Mouse (Mus musculus) lung, postnatal 36 days (tissue): ENCODE data around the gene Aurkaip1.

Experiments used
- DNase-seq: peaks from one replicate; pipeline ENCODE4 v3.0.0; 2022; ENCODE audit warnings: mixed read lengths

Aurkaip1 gene

DNA sequence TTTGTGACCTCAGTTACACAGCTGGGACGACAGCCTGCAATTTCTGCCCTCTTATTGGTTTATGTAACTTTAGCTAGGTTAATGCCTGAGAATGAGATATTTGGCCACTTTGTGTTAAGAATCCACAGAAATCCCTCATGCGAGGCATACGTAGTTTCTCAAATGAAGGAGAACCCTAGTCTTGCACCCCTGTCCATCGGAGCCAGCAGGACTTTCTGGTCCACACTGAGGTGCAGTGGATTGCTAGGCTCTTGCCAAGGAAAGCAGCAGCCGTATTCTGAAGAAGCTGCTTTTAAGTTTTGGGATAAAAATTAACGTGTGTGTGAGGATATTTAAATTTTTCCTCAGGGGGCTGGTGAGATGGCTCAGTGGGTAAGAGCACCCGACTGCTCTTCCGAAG lies 476 bp upstream of the Aurkaip1 start:
- DNase-seq = no peak

- peak; percentile 31 for DNase-seq
These were observed 759 bp downstream of the Aurkaip1 start for GRCm38 (mm10) chr4:155831831-155832230.

- DNase-seq = no peak
These were observed 1.2 kb downstream of the Aurkaip1 start for GRCm38 (mm10) chr4:155832321-155832720.

- DNase-seq = peak; percentile 26
These were observed 2.2 kb downstream of the Aurkaip1 start for GRCm38 (mm10) chr4:155833234-155833633.

GRCm38 (mm10) chr4:155833836-155834235 lies 2.8 kb downstream of the Aurkaip1 start:
- DNase-seq = peak; percentile 91

- DNase-seq = peak; percentile 76
These were observed 6.4 kb downstream of the Aurkaip1 start for GRCm38 (mm10) chr4:155837404-155838010.

DNA sequence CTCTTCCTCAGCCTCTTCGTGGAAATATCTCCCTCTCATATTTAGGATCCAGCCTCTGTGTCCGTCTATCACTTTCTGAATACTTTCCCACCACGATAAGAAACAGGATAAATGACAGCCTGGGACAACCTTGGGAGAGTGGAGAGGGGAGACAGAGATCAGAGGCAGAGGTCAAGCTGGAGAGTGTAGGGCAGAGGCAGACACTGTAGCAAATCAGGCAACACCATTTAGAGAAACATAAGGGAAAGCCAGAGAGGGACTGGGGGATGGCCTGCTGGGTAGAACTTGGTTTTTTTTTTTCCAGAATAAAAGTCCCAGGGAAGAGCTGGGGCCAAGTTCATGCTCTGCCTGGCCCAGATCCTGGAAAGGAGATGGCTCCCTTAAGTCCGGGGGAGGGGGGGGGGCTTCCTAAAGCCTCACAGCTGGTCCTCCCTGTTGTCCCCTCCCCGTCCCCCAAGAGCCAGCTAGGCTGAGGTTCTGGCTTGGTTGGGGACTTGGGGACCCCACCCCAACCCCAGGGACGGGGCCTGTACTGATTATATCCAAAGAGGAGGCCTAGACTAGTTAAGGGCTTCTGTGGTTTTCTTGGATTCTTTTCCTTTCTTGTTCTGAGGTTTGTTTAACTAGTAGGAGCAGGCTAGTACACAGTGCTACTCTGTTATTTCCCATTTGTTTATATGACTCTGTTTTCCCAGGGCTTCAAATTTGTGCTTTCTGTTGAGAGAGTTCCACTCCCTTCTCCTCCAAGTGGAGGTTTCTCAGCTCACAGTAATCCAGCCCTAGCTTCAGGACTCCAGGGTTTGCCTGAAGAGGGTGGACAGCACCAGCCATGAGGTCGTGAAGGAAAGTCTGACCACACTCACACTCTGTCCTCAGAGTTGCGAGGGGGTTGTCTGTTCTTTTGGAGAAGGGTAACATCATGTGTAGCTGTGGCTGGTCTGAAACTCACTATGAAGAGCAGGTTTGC lies 7.4 kb downstream of the Aurkaip1 start:
- no peak for DNase-seq

GRCm38 (mm10) chr4:155839483-155839910 lies 8.4 kb downstream of the Aurkaip1 start, which contains the start of gene Mxra8:
TSS of gene Mxra8 (plus strand) at chr4:155839680.
- peak; percentile 95 for DNase-seq

- DNase-seq = no peak
These were observed 9.3 kb downstream of the Aurkaip1 start for GRCm38 (mm10) chr4:155840076-155841002.

- DNase-seq = peak; percentile 85
These were observed 10.0 kb downstream of the Aurkaip1 start for GRCm38 (mm10) chr4:155841003-155841454.

GRCm38 (mm10) chr4:155841651-155842270 lies 10.7 kb downstream of the Aurkaip1 start:
- no peak for DNase-seq

GRCm38 (mm10) chr4:155843231-155843630 lies 12.2 kb downstream of the Aurkaip1 start:
- no peak for DNase-seq

- DNase-seq = peak; percentile 90
These were observed 16.0 kb downstream of the Aurkaip1 start, which contains the start of gene Dvl1 for GRCm38 (mm10) chr4:155846871-155847578. TSS of gene Dvl1 (plus strand) at chr4:155847402.

DNA sequence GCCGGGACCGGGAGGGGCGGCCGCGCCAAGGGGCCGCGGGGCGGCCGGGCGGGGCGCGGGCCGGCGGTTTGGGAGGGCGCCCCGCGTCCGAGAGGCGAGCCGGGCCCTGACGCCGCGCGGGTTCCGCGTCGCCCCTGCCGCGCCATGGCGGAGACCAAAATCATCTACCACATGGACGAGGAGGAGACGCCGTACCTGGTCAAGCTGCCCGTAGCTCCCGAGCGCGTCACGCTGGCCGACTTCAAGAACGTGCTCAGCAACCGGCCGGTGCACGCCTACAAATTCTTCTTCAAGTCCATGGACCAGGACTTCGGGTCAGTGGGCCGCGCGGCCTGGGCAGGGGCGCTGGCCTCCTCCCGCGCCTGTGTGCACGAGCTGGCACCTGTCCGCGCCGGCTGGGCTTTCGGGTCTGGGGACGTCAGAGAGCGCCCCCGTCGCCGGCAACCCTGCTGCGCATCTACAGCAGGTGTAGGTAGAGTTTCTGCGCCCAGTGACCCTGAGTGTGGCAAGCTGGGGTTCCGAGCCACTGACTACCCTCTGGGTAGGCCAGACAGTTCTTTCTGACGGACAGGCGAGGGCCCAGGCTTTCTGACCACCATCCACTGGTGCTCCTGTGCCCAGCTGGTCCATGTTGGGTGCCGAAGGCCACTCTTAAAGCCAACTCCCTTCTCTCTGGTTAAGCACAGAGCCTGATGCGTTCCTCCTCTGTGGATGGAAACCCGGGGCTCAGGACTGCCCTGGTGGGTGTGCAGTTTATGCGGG lies 16.7 kb downstream of the Aurkaip1 start:
- DNase-seq = peak; percentile 47

DNA sequence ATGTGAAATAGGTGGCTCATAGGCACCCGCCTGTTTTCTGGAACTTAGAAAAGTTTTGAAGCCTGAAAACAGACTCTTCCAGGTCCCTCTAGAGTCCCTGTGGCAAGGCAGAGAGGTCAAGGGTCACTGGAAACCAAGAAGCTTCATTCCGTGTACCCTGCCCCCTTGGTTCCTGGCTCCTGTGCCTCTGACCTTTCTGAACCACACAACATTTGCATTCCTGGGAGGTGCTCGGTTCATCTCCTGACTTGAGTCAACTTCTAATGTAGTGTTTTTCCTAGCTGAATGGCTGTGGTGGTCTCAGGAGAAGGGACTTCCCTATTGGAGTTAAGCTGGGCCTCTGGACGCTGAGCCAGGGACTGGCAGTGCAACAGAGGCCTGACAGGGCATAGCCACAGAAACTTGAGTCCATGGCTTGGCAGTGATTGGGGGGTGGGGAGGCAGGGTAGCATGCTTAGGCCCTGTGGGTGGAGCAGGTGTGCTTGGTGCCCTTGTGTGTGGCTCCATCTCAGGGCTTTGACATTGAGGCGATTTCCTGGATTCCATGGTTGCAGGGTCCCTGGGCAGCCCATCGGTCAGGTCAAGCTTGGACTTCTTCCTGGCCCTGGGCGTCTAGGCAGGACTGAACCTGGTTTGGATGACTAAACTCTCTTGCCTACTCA lies 17.5 kb downstream of the Aurkaip1 start:
- DNase-seq = no peak

- no peak for DNase-seq
These were observed 18.3 kb downstream of the Aurkaip1 start for GRCm38 (mm10) chr4:155849391-155849790.

DNA sequence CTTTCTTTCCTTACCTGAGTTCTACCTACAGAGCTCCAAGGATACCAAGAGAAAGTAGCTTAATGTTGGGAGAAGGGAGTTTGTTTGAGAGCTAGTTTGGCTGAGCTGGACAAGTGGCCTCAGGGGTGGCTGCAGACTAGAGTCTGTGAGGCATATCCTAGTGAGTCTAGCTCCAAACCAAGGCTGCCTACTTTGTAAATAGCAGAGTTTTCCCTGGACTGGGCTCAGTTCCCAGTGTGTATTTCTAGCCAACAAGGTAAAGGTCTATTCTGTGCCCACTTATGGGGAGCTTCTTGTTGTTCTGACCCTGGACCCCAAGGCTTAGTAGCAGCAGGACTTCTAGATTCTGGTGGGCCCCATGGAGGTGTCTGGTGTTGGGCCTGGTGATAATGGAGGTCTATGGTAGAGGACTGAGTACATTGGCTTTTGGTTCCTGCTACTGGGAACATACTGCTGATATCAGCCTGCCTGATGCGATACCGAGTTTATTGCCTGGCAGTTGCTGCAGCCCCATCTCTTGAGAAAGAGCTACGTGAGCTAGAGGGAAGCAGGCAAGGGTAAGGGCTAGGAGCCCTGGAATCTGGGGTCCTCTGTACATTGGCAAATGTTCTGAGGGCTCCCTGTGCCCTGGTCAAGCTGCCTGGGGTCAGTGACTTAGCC lies 18.9 kb downstream of the Aurkaip1 start:
- DNase-seq = no peak

DNA sequence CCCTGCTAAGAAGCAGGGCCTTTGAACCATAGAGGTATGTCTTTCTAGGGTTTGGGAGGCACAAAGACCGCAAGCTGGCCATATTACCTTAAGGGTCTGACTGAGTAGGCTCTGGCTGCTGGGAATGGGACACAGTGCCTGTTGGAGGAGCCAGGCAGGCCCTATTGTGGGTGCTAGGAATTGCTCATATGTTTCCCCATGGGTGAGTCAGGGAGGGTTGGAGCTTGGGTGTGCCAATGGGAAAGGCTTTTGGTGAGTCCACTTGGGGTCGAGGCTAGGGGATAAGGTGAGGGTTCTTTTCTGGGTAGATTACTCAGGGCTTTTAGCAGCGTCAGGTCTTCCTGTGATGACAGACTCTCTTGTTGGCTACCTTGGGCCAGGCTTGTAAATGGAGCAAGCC lies 20.3 kb downstream of the Aurkaip1 start:
- DNase-seq = no peak

- no peak for DNase-seq
These were observed 20.9 kb downstream of the Aurkaip1 start for GRCm38 (mm10) chr4:155851951-155852411.
